Mouse (Mus musculus) ES-E14 (cell line): ENCODE measurements around the gene Rsph1.

Experiments used
- CHD2 ChIP-seq: IDR thresholded peaks from 2 replicates; pipeline ENCODE4 v1.6.1; 2014; ENCODE audit warnings: mild to moderate bottlenecking, low read depth, low read length, inconsistent platforms
- HCFC1 ChIP-seq: IDR thresholded peaks from 2 replicates; pipeline ENCODE4 v1.6.1; 2012; ENCODE audit warnings: low read length, inconsistent platforms, borderline replicate concordance; ENCODE audit not compliant: insufficient read depth
- MAFK ChIP-seq: IDR thresholded peaks from 2 replicates; pipeline ENCODE4 v1.6.1; 2014; ENCODE audit warnings: mild to moderate bottlenecking, low read depth, low read length, inconsistent platforms; ENCODE audit not compliant: insufficient read depth
- ZC3H11A ChIP-seq: IDR thresholded peaks from 2 replicates; pipeline ENCODE4 v1.6.1; 2012; ENCODE audit warnings: low read depth, mild to moderate bottlenecking, inconsistent platforms, low read length, borderline replicate concordance
- ZNF384 ChIP-seq: IDR thresholded peaks from 2 replicates; pipeline ENCODE4 v1.6.1; 2012; ENCODE audit warnings: low read depth, low read length, inconsistent platforms

- TF ChIP-seq ZNF384 (no peak), HCFC1 (no peak), CHD2 (no peak), MAFK (no peak), ZC3H11A (no peak)
Measured at GRCm38 (mm10) chr17:31309281-31309793, 32.2 kb upstream of the Rsph1 start.
